Mouse (Mus musculus) B cell, adult 62 days (primary cell): ENCODE data around the gene 3830406C13Rik. TPM values are rescaled to one million over a fixed set of nuclear protein-coding genes. Genes with fewer than 3 reads are reported as not detected.

ENCODE experiments used
- total RNA-seq: library from RNA; stranded (reverse); gene quantifications from 4 replicates; pipeline ENCODE4 v1.2.4, GENCODE M21; 2023

Gene 3830406C13Rik
- 15.1 to 20.1 TPM (median 17.1 TPM) in 4 replicates for total RNA-seq

DNA sequence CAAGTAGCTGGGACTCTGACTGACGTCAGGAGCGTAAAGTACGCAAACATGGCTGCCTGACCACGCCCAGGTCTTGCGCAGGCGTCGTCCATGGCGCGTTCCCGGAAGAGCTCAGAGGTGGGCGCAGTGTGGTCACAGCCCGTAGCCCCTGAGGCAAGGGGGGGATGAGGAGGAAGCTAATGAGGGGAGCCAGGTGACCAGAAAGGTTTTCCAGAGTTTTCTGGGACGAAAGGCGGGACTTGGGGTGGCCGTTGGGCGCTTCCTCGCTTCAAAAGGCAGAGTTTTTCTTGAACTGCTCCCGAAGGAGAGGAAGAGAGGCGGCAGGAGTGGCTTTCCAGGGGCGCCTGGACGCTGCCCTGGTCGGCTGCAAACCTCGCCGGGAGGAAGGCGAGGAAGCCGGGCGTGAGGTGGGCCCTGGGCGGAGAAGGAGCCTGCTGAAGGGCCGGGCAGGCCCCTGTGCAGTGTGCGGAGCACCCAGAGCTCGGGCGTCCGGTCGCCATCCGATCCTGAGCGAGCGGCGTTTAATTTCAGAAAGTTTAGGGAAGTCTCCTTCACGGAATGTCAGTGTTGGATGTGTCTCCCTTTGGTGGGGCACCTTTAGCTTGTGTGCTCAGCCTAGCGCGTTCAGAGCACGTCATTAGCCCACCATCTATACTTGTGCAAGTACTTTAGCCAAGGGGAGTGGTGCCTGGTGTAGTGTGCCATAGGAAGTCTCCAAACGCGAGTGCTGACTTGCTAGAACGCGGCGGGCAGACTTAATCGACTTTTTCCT, at the start of gene 3830406C13Rik:
TSS of gene 3830406C13Rik (plus strand) at position 33 of the 772 bp plus-strand sequence.

DNA sequence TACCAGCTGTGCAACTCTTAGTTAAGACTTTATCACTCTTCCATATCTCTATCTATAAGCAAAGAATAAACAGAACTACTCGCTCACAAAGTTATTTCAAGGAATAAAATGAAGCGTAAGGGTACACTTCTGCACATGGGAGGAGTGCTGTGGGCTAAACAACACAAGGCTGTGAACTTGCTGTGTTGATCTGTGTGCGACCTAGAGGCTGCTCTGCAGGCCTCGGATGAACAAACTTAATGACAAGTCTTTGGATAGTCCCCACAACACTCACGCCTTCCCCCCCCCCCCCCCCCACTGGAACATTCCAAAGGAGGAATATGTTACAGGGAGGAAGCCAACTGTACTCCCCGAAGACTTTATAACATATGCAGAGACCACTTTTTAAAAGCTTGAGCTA, 332 bp upstream of the 3830406C13Rik start, which contains the start of gene Gm49355:
TSS of gene Gm49355 (plus strand) at position 336 of the 400 bp plus-strand sequence.

DNA sequence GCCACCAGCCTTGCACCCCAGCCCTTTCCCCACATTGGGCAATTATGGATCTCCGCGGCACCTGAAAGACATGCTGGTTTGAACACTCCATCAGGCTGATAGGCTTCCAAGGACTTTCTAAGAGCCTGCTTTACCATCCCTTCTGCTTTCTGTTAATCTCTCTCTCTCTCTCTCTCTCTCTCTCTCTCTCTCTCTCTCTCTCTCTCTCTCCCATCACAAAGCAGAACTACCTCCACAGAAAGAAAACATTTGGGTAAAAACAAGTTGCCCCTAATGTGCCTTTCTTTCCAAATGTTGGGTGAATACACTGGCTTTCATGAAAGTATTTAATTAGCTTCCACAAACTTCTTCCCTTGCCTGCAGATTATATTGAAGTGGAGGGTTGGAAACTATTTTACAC, 64.1 kb downstream of the 3830406C13Rik start, which contains the start of gene Fezf2:
TSS of gene Fezf2 (minus strand) at position 101 of the 400 bp plus-strand sequence.

Other genes with a start within 250 kb of the 3830406C13Rik start
- 0.17 to 0.22 TPM in 2 of 4 replicates, not detected in the others for gene Gm49355, start 197 bp upstream of the 3830406C13Rik start, total RNA-seq
- gene Fezf2, start 64.0 kb downstream of the 3830406C13Rik start, total RNA-seq, result not detected in 4 replicates